Comparison of ENCODE assay signal across 13 mouse cellular contexts in the genomic region with DNA sequence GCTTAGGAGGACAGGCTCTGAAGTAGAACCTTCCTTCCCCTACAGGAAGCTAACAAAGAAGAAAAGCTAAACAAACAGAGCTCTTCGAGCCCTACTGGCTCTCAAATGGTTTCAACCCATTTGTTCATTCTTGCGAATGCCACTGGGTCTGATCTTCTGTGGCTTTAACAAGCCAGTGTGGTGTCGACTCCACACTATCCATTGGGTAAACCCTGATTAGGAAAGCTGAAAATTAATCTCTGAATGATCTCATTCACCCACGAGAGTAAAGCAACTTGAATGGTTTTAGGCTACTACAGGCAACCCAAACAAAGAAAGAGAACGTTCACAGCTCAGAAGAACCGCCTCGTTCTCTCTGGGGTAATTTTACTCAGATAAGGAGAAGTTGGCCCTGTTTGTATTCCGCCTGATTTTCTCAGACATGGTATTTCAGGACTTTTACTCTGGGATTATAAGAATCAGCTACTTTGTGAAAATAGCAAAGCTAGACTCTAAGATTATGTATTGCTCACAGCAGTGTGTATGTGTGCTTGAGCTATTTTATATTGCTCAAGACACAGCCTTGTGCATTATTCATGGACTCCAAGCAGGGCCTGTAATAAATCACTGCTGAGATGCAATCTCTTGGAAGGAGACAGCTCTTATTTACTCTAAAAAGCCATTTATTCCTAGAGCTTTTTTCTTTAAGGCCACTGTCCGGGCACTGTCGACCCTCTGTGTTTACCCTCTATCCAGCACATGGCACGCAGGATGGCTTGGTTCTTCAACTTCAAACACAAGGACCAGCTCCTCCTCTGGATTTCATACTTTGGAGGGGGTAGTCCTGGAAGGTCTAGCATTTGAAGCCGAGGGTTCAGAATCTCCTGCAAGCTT. TPM values are rescaled to one million over a fixed set of nuclear protein-coding genes. Genes with fewer than 3 reads are reported as not detected.
A peak's percentile ranks its signal among the peaks of the same experiment; 100 is the strongest.
DNase-seq lines count a peak whose midpoint lies in the region; ATAC-seq lines count a peak whose summit lies in the region.
"Had no signal": no experiment of that assay in that cellular context is flagged by ENCODE, and none has a peak within 500 bp of the region (broad histone marks: within the 10 kb centered on the region; RNA-seq: fewer than 3 reads in every experiment).

No protein-coding gene starts in this region.

- no peaks in the 10 kb centered on the region for H3K9me3 ChIP-seq in embryonic facial prominence, embryonic 14.5 days (ENCODE audit: control insufficient read depth, low read length)
- no peaks in the 10 kb centered on the region for H3K9me3 ChIP-seq in hindbrain, embryonic 13.5 days
- H3K9me3 ChIP-seq in midbrain, embryonic 16.5 days (replicated peaks; ENCODE audit: control insufficient read depth, low read length, poor library complexity, severe bottlenecking), result no peaks in the 10 kb centered on the region
- H3K9me3 ChIP-seq: liver, embryonic 15.5 days had no signal

- H3K4me2 ChIP-seq in embryonic facial prominence, embryonic 14.5 days (ENCODE audit: low read depth, low read length), result no peak overlapping the region
- H3K4me2 ChIP-seq in hindbrain, embryonic 13.5 days, result no peak overlapping the region
- no peak overlapping the region for H3K4me2 ChIP-seq in midbrain, embryonic 16.5 days (ENCODE audit: low read length)
- H3K4me2 ChIP-seq: liver, embryonic 15.5 days had no signal

- no peaks in the 10 kb centered on the region for H3K36me3 ChIP-seq in embryonic facial prominence, embryonic 14.5 days (ENCODE audit: control insufficient read depth, insufficient read depth, low read length)
- no peaks in the 10 kb centered on the region for H3K36me3 ChIP-seq in hindbrain, embryonic 13.5 days
- no peaks in the 10 kb centered on the region for H3K36me3 ChIP-seq in midbrain, embryonic 16.5 days (ENCODE audit: control insufficient read depth, insufficient read depth, low read length)
- H3K36me3 ChIP-seq: liver, embryonic 15.5 days had no signal

- no peak overlapping the region for H3K9ac ChIP-seq in embryonic facial prominence, embryonic 14.5 days (ENCODE audit: low read depth, low read length)
- no peak overlapping the region for H3K9ac ChIP-seq in hindbrain, embryonic 13.5 days
- H3K9ac ChIP-seq in midbrain, embryonic 16.5 days (ENCODE audit: low read depth, low read length), result no peak overlapping the region
- H3K9ac ChIP-seq: liver, embryonic 15.5 days had no signal

- 74% methylated on average over 12 of the region's 12 CpGs for WGBS in embryonic facial prominence, embryonic 14.5 days
- whole genome bisulfite sequencing in hindbrain, embryonic 13.5 days, result 24% methylated on average over 12 of the region's 12 CpGs
- WGBS in midbrain, embryonic 16.5 days, result 23% methylated on average over 12 of the region's 12 CpGs

- ATAC-seq in embryonic facial prominence, embryonic 14.5 days (ENCODE audit: low read depth), result 0 out of 2 replicates have a peak, but pooled peaks have one; percentile 17
- peak; percentile 81 for ATAC-seq in hindbrain, embryonic 13.5 days (ENCODE audit: low FRiP score)
- peak; percentile 59 for ATAC-seq in midbrain, embryonic 16.5 days
- ATAC-seq in megakaryocyte progenitor cell, adult 5-6 weeks (replicated peaks; ENCODE audit: poor library complexity), result no peak
- ATAC-seq: intestine, postnatal 0 days had no signal

- no peak overlapping the region for H3K4me3 ChIP-seq in embryonic facial prominence, embryonic 14.5 days (ENCODE audit: low read depth, low read length)
- H3K4me3 ChIP-seq in hindbrain, embryonic 13.5 days, result no peak overlapping the region
- no peak overlapping the region for H3K4me3 ChIP-seq in midbrain, embryonic 16.5 days (ENCODE audit: low read depth, low read length)
- H3K4me3 ChIP-seq: liver, embryonic 15.5 days had no signal

- H3K27me3 ChIP-seq in embryonic facial prominence, embryonic 14.5 days (replicated peaks; ENCODE audit: control insufficient read depth, insufficient read depth, low read length), result no peaks in the 10 kb centered on the region
- H3K27me3 ChIP-seq in hindbrain, embryonic 13.5 days, result no peaks in the 10 kb centered on the region
- H3K27me3 ChIP-seq in midbrain, embryonic 16.5 days (ENCODE audit: control insufficient read depth, insufficient read depth, low read depth, low read length), result no peaks in the 10 kb centered on the region
- H3K27me3 ChIP-seq: liver, embryonic 15.5 days had no signal

- no peaks in the 10 kb centered on the region for H3K4me1 ChIP-seq in embryonic facial prominence, embryonic 14.5 days (ENCODE audit: control insufficient read depth, insufficient read depth, low read length)
- H3K4me1 ChIP-seq in hindbrain, embryonic 13.5 days (replicated peaks), result peaks cover 70% of the 10 kb centered on the region
- peaks cover 32% of the 10 kb centered on the region for H3K4me1 ChIP-seq in midbrain, embryonic 16.5 days (ENCODE audit: control insufficient read depth, insufficient read depth, low read length)
- H3K4me1 ChIP-seq: liver, embryonic 15.5 days had no signal

- no peak overlapping the region for H3K27ac ChIP-seq in embryonic facial prominence, embryonic 14.5 days (replicated peaks; ENCODE audit: low read depth, low read length)
- H3K27ac ChIP-seq in hindbrain, embryonic 13.5 days, result peak overlapping the region; percentile 88
- peak overlapping the region; percentile 61 for H3K27ac ChIP-seq in midbrain, embryonic 16.5 days (ENCODE audit: low read length)
- H3K27ac ChIP-seq: liver, embryonic 15.5 days had no signal

- peak; percentile 37 for DNase-seq in embryo, embryonic 11 days
- DNase-seq in embryo, embryonic 9.5 days (ENCODE audit: extremely low spot score), result no peak
- DNase-seq in embryonic facial prominence, embryonic 14.5 days (ENCODE audit: low spot score), result no peak
- DNase-seq in ovary, adult 18-20 months (ENCODE audit: low spot score), result no peak
- no peak for DNase-seq in thymus, adult 18-20 months
- DNase-seq: cerebellum, adult 9-11 months; gastrocnemius, postnatal 25 days; thymus, postnatal 25 days had no signal

RNA-seq across cellular contexts. Expression of a gene that starts 43.4 kb away (rescaled TPM):
- 84.9 and 87.0 TPM in 2 replicates for polyA plus RNA-seq in embryonic facial prominence, embryonic 14.5 days (2014; fragmentation: Nextera tagmentation; extraction: Ambion mirVana)
- 2,446 and 2,546 TPM in 2 replicates for polyA plus RNA-seq in hindbrain, embryonic 13.5 days (2015; fragmentation: Nextera tagmentation; extraction: Ambion mirVana)
- polyA plus RNA-seq in midbrain, embryonic 16.5 days (2015; fragmentation: Nextera tagmentation; extraction: Ambion mirVana), result 3,227 and 3,475 TPM in 2 replicates
- total RNA-seq in megakaryocyte progenitor cell, adult 5-6 weeks (2015), result 0.02 TPM in 1 of 2 replicates, not detected in the other
- 0.07 TPM in 1 of 2 replicates, not detected in the other for total RNA-seq in megakaryocyte progenitor cell, adult 5-6 weeks (2017)

Comparison
In these comparisons a context has a peak if more than half of its experiments do, and no peak if none do; other contexts are left out.
1. RNA of a gene that starts 43.4 kb away (polyA plus RNA-seq): 3,227 to 3,475 TPM in midbrain, embryonic 16.5 days and 2,446 to 2,546 TPM in hindbrain, embryonic 13.5 days; 84.9 to 87.0 TPM in embryonic facial prominence, embryonic 14.5 days; every median in the first group is over 10 times any median in the second.